Mouse (Mus musculus) spleen, adult 2 months (tissue): ENCODE data around the gene Tmem200a.

Experiments used
- CTCF ChIP-seq: fragments of 200-500 bp; IDR thresholded peaks from 2 replicates; pipeline ENCODE4 v1.5.1; 2011; ENCODE audit warnings: mild to moderate bottlenecking, inconsistent platforms; ENCODE audit not compliant: insufficient read depth, insufficient read length, insufficient replicate concordance; ENCODE audit errors: extremely low read depth
- POLR2A ChIP-seq: fragments of 200-500 bp; IDR thresholded peaks from 2 replicates; pipeline ENCODE4 v1.6.1; 2011; ENCODE audit warnings: low read depth, low read length, inconsistent platforms

DNA sequence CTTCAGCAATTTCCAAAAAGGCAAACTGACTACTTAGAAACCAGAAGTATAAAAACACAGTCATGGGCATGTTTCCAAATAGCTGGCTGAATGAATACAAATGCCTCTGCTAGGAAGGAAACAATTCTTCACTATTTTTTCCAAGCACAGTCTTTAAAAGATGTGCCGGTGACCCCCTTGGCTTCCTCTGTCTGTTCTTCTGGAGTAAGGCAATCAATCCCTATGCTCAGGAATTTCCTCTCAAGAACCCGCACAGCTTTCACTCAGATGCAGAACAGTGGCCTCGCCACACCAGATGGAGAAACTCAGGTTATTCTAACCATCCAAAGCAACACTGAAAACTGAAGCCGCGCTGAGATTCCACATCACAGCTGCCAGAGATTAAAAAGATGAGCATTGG is 69.9 kb downstream of the Tmem200a start:
- TF ChIP-seq CTCF (no peak), POLR2A (no peak)
